Mouse (Mus musculus): ENCODE results near the gene Gigyf2. TPM values are rescaled to one million over a fixed set of nuclear protein-coding genes. Genes with fewer than 3 reads are reported as not detected.

Gene Gigyf2
- total RNA-seq, 2 experiments from 2014 or later, result 96.8 to 112 TPM

DNA sequence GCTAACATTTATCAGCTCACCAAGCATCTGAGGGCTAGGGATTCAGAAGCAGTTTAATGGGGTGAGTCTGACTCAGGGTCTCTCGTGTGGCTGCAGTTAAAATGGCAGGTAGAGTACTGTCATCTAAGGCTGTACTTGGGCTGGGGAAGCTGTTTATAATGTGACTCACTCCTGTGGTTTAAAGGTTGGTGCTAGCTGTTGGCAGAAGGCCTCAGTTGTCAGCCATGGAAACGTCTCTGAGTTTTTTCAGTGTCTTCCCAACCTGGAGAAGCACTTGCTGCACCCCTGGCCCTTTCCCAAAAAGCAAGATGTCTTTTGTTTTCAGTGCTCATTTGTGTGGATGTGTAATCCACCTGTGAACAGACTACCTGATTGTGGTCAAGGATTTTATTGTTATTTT, 10.9 kb upstream of the Gigyf2 start:
- no peak for DNase-seq (ENCODE audit: extremely low spot score in 1 of 2, low spot score in 1 of 2)

DNA sequence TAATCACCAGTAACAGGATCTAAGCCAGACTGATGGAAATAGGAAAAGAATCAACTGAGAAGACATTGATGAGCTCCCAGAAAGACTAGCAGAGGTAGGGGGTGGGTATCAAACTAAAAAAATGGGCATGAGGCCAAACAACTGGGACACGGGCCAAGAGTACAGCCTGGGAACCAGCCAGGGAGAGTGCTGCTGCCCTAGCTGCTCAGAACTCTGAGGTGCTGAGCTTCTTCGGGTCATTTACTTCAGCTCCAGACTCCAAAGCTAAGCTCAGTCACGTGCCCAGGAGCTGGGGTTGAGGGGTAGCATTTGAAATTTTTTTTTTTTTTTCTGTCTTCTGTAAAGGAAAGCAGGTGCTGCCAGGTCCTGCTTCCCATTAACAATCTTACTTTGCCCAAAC, 10.1 kb upstream of the Gigyf2 start:
- DNase-seq (ENCODE audit: extremely low spot score in 1 of 2, low spot score in 1 of 2), result peak; percentile 17 to 53

DNA sequence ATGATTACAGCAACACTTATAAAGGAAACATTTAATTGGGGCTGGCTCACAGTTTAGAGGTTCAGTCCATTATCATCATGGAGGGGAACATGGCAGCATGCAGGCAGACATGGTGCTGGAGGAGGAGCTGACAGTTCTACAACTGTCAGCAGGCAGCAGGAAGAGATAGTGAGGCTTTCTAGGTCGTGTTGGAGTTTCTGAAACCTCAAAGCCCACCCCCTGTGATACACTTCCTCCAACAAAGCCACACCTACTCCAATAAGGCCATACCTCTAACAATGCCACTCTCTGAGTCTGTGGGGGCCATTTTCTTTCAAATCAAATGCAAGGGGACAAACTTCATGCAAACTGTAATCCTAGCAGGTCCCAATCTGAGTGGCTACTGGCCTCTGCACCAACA, 5.7 kb upstream of the Gigyf2 start:
- DNase-seq (ENCODE audit: extremely low spot score in 1 of 2, low spot score in 1 of 2), result no peak

DNA sequence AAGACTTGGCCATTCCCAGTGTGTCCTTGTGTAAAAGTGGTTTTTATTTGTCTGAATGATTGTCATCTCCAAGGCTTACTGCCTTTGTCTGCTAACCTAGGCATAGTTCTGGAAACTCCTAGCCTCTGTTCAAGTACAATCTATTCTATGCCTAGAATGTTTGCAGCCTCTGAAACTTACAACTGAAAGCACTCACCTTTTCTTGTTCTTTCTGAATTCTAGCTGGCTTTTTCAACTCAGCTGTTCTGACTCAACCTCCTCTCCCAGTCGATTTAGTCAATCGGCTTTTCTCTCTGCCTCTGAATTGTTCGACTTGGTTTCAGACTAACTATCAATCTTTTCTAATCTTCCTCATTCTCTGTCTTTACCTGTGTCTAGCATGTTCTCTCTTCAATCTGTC, 4.0 kb upstream of the Gigyf2 start:
- no peak for DNase-seq (ENCODE audit: extremely low spot score in 1 of 2, low spot score in 1 of 2)

DNA sequence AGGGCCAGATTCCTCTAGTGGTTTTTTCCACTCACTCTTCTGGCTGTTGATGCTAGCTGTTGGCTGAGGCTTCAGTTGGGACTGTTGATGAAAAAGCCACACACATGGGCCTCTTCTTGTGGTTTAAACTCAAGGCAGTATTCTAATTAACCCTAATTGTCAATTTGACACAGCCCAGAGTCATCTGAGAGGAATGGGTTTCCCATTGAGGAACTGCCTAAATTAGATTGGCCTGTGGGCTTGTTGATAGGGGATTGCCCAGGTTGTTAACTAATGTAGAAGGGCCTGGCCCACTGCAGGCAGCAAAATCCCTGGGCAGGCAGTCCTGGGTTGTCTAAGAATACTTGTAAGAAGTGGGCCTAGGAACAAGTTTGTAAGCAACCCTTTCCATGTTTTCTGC, 2.1 kb upstream of the Gigyf2 start:
- DNase-seq (ENCODE audit: extremely low spot score in 1 of 2, low spot score in 1 of 2), result no peak

DNA sequence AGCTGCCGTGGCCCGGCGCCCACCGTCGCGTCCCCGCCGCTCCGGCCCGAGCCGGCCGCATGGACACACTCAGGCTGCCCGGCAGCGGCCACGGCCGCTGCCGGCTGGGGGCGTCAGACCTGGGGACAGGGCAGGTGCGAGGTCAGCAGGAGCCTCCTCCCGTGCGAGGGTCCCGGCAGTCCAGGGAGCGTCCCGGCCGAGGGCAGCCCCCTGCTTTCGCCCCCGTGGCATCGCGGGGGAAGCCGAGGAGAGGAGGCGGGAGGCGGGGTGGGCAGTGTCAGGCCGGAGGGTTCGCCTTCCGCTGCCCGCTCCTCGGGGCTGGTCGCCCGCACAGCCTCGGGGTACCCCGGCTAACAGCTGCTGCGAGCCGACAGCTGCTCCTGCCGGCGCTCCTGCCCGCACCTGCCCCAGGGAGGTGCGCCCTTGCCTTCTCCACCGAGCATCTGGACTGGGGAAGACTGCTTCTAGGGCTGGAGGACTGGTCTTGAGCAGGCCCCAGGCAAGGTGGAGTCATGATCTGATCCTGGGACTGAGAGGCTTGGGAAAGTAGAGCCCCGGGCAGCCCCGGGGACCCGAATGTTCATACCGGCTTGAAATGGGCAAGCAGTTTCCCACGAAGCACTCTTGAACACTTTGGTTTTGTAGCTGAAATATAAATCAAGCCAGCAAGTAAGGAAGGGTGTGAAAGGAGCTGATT, 515 bp downstream of the Gigyf2 start:
- DNase-seq (ENCODE audit: extremely low spot score in 1 of 2, low spot score in 1 of 2), result peak in 1 of 2 experiments; percentile 8

DNA sequence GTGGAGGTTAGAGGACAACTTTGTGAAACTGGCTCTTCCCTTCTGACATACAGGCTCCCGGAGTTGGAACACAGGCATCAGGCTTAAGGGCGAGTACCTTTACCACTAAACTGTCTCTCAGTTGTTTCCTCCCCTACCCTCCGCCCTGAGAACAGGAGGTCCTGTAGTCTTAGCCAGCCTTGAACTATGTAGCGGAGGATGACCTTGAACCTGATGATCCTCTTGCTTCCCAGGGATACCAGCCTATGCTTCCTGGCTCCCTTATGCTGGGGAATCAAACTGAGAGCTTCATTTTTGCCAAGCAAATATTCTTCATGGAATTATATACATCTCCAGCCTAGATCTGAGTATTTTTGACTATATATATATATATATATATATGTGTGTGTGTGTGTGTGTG, 5.0 kb downstream of the Gigyf2 start:
- DNase-seq (ENCODE audit: extremely low spot score in 1 of 2, low spot score in 1 of 2), result no peak

DNA sequence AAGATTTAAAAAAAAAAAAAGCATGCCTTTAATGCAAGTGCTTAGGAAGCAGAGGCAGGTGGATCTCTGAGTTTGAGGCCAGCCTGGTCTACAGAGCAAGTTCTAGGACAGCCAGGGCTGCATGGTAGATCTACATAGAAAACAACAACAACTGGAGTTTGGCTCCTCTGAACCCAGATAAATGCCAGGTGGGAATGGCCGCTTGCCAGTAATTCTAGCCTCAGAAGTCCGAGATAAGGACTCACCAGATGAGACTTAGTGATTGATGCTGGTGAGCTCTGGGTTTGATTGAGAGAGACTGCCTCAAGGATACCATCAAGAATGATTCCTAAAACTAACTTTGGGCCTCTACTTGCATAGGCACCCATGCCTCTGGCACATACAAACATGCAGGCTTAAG, 23.8 kb downstream of the Gigyf2 start:
- no peak for DNase-seq (ENCODE audit: extremely low spot score in 1 of 2, low spot score in 1 of 2)

DNA sequence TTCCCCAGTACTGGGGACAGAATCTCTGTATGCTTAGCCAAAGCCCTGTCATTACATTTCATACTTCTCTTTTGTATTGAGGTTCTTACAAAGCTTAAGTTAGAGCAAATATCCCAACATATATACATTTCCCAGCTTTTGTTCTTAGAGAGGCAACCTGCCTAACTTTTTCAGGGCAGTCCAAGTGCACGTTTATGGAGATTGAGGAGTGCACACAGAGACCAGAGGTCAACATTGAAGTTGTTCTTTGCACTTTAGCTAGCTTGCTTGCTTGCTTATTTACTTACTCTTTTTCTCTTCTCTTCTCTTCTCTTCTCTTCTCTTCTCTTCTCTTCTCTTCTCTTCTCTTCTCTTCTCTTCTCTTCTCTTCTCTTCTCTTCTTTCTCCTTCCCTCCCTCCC, 33.5 kb downstream of the Gigyf2 start:
- DNase-seq (ENCODE audit: extremely low spot score in 1 of 2, low spot score in 1 of 2), result no peak

DNA sequence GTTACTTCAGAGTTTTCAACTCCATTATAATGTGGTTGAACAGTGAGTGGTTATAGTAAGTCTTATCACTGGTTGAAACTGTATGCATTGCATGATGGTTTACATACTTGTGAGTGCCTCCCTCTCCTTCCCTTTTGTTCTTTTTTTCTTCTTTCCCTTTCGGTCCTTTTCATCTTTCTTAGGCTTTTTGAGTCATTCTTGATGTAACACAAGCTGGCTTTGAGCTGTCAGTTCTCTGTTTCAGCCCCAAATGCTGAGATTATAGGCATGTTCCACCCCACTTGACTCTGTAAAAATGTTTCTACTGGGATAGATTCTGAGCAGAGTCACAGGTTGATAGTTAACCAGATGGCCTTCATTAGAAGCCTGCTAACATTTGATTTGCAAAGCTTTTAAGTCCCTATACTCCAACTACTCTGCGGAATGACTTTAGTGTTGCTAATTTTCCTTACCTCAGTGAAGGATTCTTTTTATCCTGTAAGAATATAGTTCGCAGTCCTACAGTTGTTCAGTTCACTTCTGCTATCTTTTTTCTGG, 51.3 kb downstream of the Gigyf2 start:
- no peak for DNase-seq (ENCODE audit: extremely low spot score in 1 of 2, low spot score in 1 of 2)

DNA sequence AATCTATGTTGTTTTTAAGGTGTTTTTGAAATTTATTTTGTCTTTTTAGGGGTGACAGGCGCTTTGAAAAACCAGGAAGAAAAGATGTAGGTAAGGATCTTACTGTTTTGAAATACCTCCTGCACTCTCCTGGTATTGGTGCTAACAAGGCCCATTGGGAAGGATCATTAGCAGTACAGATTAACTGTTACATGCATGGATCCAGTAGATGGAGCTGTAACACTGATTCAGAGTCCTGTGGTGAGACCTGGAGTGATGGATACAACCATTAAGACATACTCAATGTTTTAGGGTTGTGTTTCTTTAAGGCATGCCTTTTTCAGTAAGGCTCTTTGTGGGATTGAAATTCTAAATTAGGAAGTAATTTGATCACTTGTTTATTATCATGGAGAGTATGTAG, 53.1 kb downstream of the Gigyf2 start:
- no peak for DNase-seq (ENCODE audit: extremely low spot score in 1 of 2, low spot score in 1 of 2)

DNA sequence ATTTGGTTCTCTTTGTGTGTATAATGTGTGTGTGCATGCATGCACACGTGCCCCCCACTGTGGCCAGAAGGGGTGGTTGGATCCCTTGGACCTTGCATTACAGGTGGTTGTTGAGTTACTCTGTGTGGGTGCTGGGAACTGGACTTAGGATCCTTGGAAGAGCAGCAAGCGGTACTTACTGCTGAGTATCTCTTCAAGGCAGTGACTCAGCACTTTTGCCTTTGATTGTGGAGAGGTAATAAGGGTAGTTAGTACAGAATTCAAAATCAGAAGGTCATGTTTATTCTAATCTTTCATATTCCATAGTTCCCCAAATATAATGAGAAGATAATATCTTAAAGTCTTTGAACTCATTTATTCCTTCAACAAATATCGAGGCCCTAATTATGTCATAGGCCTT, 54.4 kb downstream of the Gigyf2 start:
- DNase-seq (ENCODE audit: extremely low spot score in 1 of 2, low spot score in 1 of 2), result no peak

DNA sequence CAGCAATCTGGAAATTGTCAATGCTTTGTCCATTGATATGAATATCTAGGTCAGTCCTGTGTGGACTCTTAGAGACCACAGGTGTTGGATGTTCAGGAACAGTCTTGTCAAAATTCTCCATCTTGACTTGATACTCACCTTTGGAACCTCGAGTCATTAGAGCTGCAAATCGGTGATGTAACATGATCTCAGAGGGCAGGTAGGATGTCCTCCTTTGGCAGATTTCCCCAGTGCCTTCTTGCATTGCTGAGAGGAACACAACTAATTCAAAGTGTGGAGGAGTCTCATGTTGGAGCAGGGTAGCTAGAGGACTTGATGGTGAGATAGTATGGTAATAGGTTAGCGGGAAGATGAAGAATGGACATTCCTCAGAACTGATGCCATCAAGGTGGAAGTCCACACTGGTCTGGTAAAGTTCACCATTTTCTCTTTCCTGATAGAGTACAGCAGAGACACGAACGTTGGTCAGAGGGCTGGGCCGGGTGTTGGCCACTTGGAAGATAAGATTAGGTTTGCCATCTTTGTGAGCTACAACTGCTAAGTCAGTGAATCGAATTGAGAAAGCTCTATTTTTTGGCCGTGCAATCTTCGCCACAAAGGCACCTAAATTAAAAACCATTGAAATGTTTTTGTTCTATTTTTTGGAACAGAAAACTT, 59.8 kb downstream of the Gigyf2 start:
- no peak for DNase-seq (ENCODE audit: extremely low spot score in 1 of 2, low spot score in 1 of 2)

DNA sequence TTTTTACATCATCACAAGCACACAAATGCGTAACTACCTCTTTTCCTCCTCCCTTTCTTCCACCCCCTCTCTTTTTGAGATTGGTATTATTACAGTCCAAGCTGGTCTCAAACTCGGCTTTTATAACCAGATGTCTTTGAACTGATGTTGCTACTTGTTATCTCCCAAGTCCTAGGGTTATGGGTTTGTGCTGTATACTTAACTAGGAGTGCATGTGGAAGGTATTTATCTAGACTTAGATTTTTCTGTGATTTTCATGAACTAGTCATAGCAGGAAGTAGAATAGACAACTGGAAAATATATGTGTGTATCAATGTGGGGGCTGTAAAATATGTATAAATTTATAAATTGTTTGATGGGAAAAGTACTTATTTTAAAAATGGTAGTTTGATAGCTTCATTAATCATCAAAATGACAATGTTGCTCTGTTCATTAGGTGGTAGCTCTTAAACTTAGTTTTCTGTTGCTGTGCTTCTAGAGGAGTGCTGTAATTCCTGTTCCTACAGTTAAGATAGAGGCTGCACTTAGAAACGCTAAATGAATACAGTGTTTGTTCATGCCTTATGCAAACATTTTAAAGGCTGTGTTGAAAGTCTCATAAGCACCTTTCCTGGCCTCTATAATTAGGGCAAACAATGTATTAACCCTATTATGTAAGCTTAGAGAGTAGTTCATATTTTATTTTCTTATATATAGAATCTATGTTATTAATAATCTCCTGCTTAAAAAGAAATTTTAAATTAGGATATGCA, 66.8 kb downstream of the Gigyf2 start:
- DNase-seq (ENCODE audit: extremely low spot score in 1 of 2, low spot score in 1 of 2), result no peak

DNA sequence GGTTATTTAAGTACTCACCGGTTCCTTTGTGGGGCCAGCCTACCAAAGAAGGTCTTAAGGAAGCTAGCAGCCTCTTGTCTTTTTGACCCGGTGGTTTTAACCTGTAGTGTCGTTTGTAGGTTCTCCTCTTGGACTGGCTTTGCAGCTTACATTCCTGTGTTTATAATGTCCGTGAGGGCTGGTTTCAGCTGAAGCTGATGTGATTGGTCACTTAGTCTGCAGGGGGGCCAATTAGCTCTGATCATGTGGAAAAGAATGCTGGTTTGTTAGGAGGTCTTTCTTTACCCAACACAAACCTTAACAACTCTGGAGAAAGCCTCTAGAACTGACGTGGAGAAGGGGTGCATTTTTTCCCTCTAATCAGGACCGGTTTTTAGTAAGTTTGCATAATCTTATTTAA, 67.8 kb downstream of the Gigyf2 start, which contains the start of gene Kcnj13:
TSS of gene Kcnj13 (minus strand) at position 136 of the 400 bp plus-strand sequence.
- no peak for DNase-seq (ENCODE audit: extremely low spot score in 1 of 2, low spot score in 1 of 2)

DNA sequence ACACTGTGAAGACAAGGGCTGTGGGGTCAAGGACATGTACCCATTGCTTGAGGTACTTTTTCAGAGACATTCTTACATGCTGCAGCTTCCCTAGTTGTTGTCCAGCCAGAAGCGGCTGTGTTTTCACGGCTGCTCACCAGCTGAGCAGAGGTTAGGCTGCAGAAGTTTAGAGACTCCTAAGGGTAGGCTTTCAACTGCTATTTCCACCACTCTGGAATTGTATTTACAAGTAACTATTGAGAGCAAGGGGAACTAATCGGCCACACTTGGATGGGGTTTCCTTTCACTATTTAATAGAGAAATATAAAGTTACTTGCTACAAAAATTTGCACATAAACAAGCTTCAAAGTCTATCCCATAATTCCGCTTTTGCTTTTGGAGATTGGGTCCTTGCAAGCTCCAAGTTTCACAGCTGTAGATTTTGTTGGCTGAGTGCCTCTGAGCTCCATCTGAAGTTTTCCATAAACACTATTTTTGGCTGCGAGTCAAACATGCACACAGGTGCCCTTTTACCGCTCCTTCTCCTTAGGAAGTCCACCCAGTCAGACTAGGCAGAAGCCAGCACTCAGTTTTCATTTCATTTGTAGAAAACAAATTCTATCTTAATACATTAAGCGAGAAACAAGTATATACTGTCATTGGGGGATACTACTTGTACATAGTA, 70.3 kb downstream of the Gigyf2 start:
- DNase-seq (ENCODE audit: extremely low spot score in 1 of 2, low spot score in 1 of 2), result no peak

DNA sequence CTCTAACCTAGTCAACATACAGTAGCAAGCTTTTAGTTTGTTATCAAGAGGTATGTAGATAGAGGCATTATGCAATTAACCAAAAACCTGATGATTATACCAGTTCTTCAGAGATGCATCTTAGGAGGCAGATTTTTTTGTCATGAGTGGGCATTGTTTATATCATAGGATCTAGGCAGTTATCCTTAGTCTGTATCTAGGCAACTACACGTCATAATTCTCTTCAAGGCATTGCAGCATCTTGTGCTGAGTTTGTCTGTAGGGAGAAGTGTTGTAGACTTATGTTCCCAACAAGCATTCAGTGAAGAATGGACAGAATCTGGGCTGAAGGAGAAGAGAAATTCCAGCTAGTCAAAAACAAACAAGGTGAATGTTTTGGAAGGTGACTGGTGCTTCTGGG, 77.9 kb downstream of the Gigyf2 start:
- DNase-seq (ENCODE audit: extremely low spot score in 1 of 2, low spot score in 1 of 2), result no peak

DNA sequence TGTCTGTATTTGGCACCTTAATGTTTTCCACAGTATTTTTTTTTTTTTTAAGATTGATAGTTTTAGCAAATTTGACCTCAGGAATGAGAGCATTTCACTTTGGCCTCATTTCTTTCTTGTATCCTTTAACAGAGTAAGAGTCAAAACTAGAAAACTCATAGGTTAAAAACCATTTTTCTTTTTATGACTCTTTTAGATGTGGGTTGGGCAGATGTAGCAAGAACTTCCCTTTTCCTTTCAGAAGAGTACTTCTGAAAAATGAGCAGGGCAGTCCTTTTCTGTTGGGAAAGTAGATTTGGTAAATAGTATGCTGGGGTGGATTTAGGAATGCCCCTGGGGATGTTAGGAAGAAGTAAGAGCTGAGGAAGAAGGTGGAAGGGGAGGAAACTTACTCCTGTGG, 79.2 kb downstream of the Gigyf2 start:
- no peak for DNase-seq (ENCODE audit: extremely low spot score in 1 of 2, low spot score in 1 of 2)

DNA sequence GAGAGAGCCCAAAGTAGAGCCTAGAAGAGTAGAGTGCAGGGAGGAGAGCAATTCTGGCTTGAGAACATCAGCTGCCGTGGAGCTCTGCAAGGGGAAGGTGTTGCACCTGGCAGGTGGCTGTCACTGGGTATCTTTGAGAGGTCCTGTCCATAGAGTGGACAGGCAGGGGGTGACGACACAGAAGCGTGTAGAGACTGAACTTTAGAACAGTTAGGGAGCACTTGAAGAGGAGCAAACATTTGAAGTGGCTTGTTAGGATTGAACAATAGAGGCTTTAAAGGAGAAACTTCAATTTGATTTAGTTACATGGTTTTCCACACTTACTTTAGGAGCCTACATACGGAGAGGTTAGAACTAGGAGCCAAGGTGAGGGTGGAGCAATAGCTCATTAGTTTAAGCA, 82.6 kb downstream of the Gigyf2 start:
- DNase-seq (ENCODE audit: extremely low spot score in 1 of 2, low spot score in 1 of 2), result no peak

DNA sequence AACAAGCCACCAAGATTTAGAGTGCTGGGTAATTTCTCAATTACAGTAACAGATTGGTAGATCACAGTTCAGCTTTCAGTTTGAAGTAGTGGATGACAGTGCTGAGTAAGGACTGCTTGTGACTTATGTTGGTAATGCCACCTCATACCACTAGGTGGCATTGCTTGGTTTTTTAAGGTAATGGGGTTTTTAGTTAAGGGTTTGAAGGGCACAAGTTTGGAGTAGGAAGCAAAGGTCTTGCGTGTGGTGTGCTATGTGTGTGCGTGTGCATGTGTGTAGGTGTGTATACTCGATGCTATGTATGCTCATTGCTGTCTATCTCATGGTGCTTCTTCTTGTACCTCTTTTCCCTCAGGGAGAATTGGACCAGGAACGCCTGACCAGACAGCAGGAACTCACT, 91.9 kb downstream of the Gigyf2 start:
- DNase-seq (ENCODE audit: extremely low spot score in 1 of 2, low spot score in 1 of 2), result peak in 1 of 2 experiments; percentile 13

DNA sequence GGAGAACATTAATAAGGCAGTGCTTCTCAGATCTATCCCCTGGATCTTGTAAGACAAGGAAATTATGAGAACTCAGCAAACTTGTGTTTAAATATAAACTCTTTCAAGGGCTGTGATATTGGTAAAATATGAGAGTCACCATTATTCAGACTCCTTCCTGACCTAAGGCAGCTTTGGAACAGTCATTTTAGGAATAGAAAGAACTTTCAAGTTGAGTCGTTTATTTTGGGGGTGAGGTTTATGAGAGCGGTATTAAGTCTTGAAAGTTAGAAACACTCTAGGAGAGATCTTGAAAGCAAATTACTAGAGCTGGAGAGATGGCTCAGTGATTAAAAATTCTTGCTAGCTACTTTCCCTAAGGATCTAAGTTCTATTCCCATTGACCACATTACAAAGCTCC, 108.3 kb downstream of the Gigyf2 start:
- DNase-seq (ENCODE audit: extremely low spot score in 1 of 2, low spot score in 1 of 2), result no peak

Data from layer of hippocampus, postnatal 25 days (tissue).